Mouse (Mus musculus) liver, embryonic 14.5 days (tissue): Measurements from ENCODE around the gene Erg. TPM values are rescaled to one million over a fixed set of nuclear protein-coding genes. Genes with fewer than 3 reads are reported as not detected.
A peak's percentile ranks its signal among the peaks of the same experiment; 100 is the strongest.

Experiments used
- ATAC-seq: fragments of 200-750 bp; cut with Nextera tagmentation; 2 replicates; pipeline ENCODE4 v1.8.0; 2017; ENCODE audit warnings: moderate number of reproducible peaks, mild to moderate bottlenecking, moderate library complexity; ENCODE audit not compliant: insufficient read depth
- DNase-seq, 3 experiments: peaks; one replicate each; pipeline ENCODE4 v3.0.0-alpha.2; 2012 to 2013; ENCODE audit warnings: low read depth in 3 of 3, low spot score in 3 of 3
- H3K27ac ChIP-seq: fragments of 300-500 bp; sonication (generic); 2 replicates; pipeline ENCODE4 v1.5.1; 2014; ENCODE audit warnings: moderate library complexity, mild to moderate bottlenecking, control low read depth, inconsistent platforms
- H3K27me3 ChIP-seq: fragments of 300-500 bp; sonication (generic); 2 replicates; pipeline ENCODE4 v1.6.1; 2014; ENCODE audit warnings: mild to moderate bottlenecking, low read length, moderate library complexity; ENCODE audit not compliant: control insufficient read depth, insufficient read depth
- H3K36me3 ChIP-seq: fragments of 300-500 bp; sonication (generic); replicated peaks from 2 replicates; pipeline ENCODE4 v1.6.1; 2014; ENCODE audit warnings: low read depth; ENCODE audit not compliant: control insufficient read depth, insufficient read depth
- H3K4me1 ChIP-seq, 2 experiments: fragments of 200-500 bp in 1 of 2; fragments of 300-500 bp in 1 of 2; sonication (generic) in 1 of 2; replicated peaks; 2 replicates each; pipeline ENCODE4 v1.6.1; 2012 to 2014; ENCODE audit warnings: antibody characterized with exemption in 1 of 2, inconsistent platforms in 1 of 2, low read length in 1 of 2; ENCODE audit not compliant: control insufficient read depth in 2 of 2, insufficient read depth in 2 of 2
- H3K4me2 ChIP-seq: fragments of 300-500 bp; sonication (generic); 2 replicates; pipeline ENCODE4 v1.6.1; 2014; ENCODE audit warnings: low read depth, mild to moderate bottlenecking, control low read depth, moderate library complexity
- H3K4me3 ChIP-seq, 2 experiments: fragments of 200-500 bp in 1 of 2; fragments of 300-500 bp in 1 of 2; sonication (generic) in 1 of 2; 2 replicates each; pipeline ENCODE4 v1.5.1; 2012 to 2014; ENCODE audit warnings: low read depth in 2 of 2, low read length in 2 of 2, mild to moderate bottlenecking in 2 of 2, control low read depth in 1 of 2, inconsistent platforms in 1 of 2, moderate library complexity in 1 of 2; ENCODE audit not compliant: insufficient read depth in 1 of 2
- H3K9ac ChIP-seq: fragments of 300-500 bp; sonication (generic); replicated peaks from 2 replicates; pipeline ENCODE4 v1.6.1; 2014; ENCODE audit warnings: mild to moderate bottlenecking, control low read depth, moderate library complexity
- H3K9me3 ChIP-seq: fragments of 300-500 bp; sonication (generic); 2 replicates; pipeline ENCODE4 v1.6.1; 2016; ENCODE audit warnings: low read length, mixed read lengths; ENCODE audit not compliant: control insufficient read depth
- CTCF ChIP-seq: IDR thresholded peaks from 2 replicates; pipeline ENCODE4 v1.5.1; 2016; ENCODE audit warnings: antibody characterized with exemption, low read depth, control low read depth
- EP300 ChIP-seq: IDR thresholded peaks from 2 replicates; pipeline ENCODE4 v1.6.1; 2016; ENCODE audit warnings: antibody characterized with exemption, low read depth
- WGBS: fragments of 180-500 bp; shearing (Covaris S2); extraction: QIAGEN DNeasy Blood & Tissue Kit; methylation state at CpG from one replicate; pipeline ENCODE4 v1.1.7; 2014; ENCODE audit not compliant: insufficient replicate concordance; 5-methylcytosine and 5-hydroxymethylcytosine counted together
- polyA plus RNA-seq, 2 experiments: library from polyadenylated mRNA; depleted of rRNA in 1 of 2; stranded (reverse) in 1 of 2; unstranded in 1 of 2; fragments of >200 nt; fragmentation: Nextera tagmentation in 1 of 2; extraction: Ambion mirVana in 1 of 2; gene quantifications; 2 replicates each; pipeline versions ENCODE4 v1.2.1 to v1.2.3; 2012 to 2014

The Erg gene
- polyA plus RNA-seq, 2 experiments, result 0.61 to 2.8 TPM

DNA sequence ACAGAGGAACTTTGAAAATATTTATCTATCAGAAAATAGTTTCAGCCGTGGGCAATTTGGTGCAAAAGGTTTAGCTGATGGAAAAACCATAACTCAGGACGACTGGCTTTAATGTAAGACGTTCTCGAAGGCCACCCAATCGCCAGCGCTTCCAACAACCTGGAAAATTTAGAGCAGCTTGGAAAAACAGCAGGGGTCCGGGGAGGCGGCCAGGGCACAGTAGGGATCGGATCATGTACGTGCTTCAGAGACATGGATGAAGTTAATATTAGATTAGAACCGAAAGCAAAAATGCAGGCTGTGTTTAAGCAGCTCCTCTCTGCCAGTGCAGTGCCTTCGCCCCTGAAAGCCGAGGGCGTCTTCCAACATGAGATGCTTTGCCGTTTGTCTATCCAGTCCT, 31.8 kb upstream of the Erg start:
- Histone ChIP-seq H3K4me1 (no peaks in the 10 kb centered on the region), H3K9ac (no peak overlapping the region), H3K27ac (no peak overlapping the region), H3K4me3 (no peak overlapping the region), H3K27me3 (no peaks in the 10 kb centered on the region), H3K9me3 (no peaks in the 10 kb centered on the region), H3K36me3 (no peaks in the 10 kb centered on the region), H3K4me2 (no peak overlapping the region)
- DNase-seq (no peak), ATAC-seq (no peak)
- 55% methylated on average over 15 of the region's 15 CpGs for WGBS
- TF ChIP-seq EP300 (no peak), CTCF (no peak)

DNA sequence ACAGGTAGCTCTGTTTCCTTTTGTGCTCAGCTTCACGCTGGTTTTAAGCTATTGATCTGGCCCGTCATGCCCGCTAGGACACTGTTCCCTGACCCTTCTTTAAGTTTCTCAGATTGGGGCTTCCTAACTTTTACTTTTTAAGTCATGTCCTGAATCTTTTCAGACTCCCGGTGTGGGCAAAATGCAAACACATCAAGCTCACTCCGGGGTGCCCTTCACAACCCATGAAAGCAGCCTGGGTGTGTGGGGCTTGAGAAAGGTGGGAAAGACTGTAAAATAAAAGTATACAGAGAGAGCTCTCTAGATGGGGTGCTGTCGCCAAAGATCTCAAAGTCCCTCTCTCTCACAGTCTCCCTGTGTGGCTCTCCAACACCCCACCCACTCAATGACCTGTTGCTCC, 31.3 kb upstream of the Erg start:
- no peak for DNase-seq
- WGBS, result 39% methylated on average over 6 of the region's 6 CpGs
- Histone ChIP-seq H3K4me1 (no peaks in the 10 kb centered on the region), H3K36me3 (no peaks in the 10 kb centered on the region), H3K27me3 (no peaks in the 10 kb centered on the region), H3K27ac (no peak overlapping the region), H3K9me3 (no peaks in the 10 kb centered on the region), H3K4me3 (no peak overlapping the region), H3K4me2 (no peak overlapping the region), H3K9ac (no peak overlapping the region)
- TF ChIP-seq CTCF (no peak), EP300 (no peak)
- ATAC-seq, result no peak

DNA sequence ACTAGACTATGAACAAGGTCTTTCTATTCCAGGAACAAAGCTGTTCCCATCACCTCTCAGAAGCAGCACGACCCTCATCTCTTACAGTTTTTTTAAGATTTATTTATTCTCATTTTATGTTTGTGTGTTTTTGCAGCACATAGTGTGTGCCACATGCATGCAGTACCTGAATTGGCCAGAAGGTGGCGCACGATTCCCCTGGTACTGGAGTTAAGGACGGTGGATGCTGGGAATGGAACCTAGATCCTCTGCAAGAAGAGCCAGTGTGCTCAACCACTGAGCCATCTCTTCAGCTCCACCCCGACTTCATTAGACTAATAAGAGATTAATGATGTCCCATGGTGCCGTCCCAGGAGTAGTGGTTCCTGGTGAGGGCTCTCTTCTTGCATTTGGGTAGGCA, 29.2 kb upstream of the Erg start:
- H3K9me3 ChIP-seq, result no peaks in the 10 kb centered on the region

DNA sequence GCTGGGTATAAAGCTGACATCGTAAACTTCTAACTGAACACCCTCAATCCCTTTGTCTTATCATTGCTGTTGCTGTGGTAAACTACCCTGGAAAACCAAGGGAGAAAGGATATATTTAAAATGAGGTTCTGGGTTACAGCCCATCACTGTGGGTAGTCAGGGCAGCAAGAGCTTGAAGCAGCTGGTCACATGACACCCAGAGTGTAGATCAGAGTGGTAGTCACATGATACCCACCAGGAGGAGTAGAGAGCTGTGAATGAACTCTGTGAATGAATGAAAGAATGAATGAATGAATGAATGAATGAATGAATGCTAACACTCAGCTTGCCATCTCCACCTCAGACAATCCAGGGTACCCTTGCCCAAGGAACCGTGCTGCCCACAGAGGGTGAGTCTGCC, 28.1 kb upstream of the Erg start:
- H3K9me3 ChIP-seq, result no peaks in the 10 kb centered on the region
- no peaks in the 10 kb centered on the region for H3K4me1 ChIP-seq
- H3K9ac ChIP-seq, result no peak overlapping the region
- TF ChIP-seq CTCF, result no peak
- TF ChIP-seq EP300, result no peak
- no peaks in the 10 kb centered on the region for H3K36me3 ChIP-seq
- no peak overlapping the region for H3K4me3 ChIP-seq
- H3K27me3 ChIP-seq, result no peaks in the 10 kb centered on the region
- H3K4me2 ChIP-seq, result no peak overlapping the region
- no peak overlapping the region for H3K27ac ChIP-seq
- 71% methylated on average over 2 of the region's 2 CpGs for WGBS
- ATAC-seq (no peak), DNase-seq (no peak)

More for the DNA sequence above, 29.2 kb upstream of the Erg start:
- H3K4me3 ChIP-seq, result no peak overlapping the region
- TF ChIP-seq EP300 (no peak), CTCF (peak; percentile 94)
- ATAC-seq (no peak), DNase-seq (peak in 2 of 3 experiments; percentile 12 to 16)
- H3K9ac ChIP-seq, result no peak overlapping the region
- H3K36me3 ChIP-seq, result no peaks in the 10 kb centered on the region
- no peak overlapping the region for H3K4me2 ChIP-seq
- no peak overlapping the region for H3K27ac ChIP-seq
- no peaks in the 10 kb centered on the region for H3K4me1 ChIP-seq
- no peaks in the 10 kb centered on the region for H3K27me3 ChIP-seq
- WGBS, result 27% methylated on average over 6 of the region's 6 CpGs

DNA sequence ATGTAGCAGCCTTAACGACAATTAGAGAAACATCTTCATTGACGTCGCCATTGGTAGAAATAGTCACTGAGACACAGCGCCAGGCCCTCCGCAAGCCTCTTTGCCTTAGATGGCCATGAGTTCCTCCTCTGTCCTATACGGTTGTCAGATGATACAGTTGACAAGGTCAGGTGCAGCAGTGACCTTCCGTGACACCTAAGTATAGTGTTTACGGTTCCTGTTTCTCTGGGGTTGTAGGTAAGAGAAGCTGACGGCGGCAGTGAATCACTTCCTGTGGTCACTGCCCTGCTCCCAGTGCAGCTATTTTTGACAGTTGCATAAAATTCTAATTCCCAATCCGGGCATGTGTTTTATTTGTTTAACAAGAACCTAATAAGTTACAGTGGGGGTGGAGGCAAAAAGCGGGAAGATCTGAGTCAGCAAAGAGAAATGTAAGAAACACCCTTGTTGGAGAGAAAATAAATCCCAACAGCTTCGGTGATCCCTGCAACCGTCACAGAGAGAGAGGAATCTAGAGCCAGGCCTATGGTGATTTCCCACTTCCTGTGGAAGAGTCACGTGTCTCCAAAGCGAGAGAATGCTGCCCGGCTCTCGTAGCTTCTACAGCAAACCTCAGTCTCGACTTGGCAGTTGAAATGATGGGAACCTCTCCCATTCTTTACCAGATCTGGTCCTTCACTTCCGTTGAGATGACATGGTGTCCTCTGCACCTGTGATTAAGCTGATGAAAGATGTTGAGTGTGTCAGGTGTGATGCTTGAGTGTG, 25.8 kb upstream of the Erg start:
- no peak overlapping the region for H3K4me3 ChIP-seq
- no peaks in the 10 kb centered on the region for H3K36me3 ChIP-seq
- TF ChIP-seq EP300 (no peak), CTCF (no peak)
- H3K9me3 ChIP-seq, result no peaks in the 10 kb centered on the region
- 38% methylated on average over 20 of the region's 20 CpGs for WGBS
- no peaks in the 10 kb centered on the region for H3K4me1 ChIP-seq
- no peaks in the 10 kb centered on the region for H3K27me3 ChIP-seq
- ATAC-seq (no peak), DNase-seq (no peak)
- no peak overlapping the region for H3K27ac ChIP-seq
- H3K4me2 ChIP-seq, result no peak overlapping the region
- no peak overlapping the region for H3K9ac ChIP-seq
